Mouse (Mus musculus) heart, embryonic 11.5 days (tissue): ENCODE data around the gene Crybb2. TPM values are rescaled to one million over a fixed set of nuclear protein-coding genes. Genes with fewer than 3 reads are reported as not detected.

Experiments
- ATAC-seq: fragments of 200-750 bp; cut with Nextera tagmentation; replicated peaks from 2 replicates; pipeline ENCODE4 v1.8.0; 2017; ENCODE audit warnings: moderate library complexity; ENCODE audit not compliant: insufficient number of reproducible peaks, low FRiP score, low TSS enrichment
- H3K27ac ChIP-seq: fragments of 300-500 bp; sonication (generic); 2 replicates; pipeline ENCODE4 v1.5.1; 2014; ENCODE audit warnings: mild to moderate bottlenecking, low read depth, low read length
- H3K27me3 ChIP-seq: fragments of 300-500 bp; sonication (generic); 2 replicates; pipeline ENCODE4 v1.6.1; 2014; ENCODE audit warnings: mild to moderate bottlenecking, low read length, mixed read lengths; ENCODE audit not compliant: control insufficient read depth, insufficient read depth
- H3K36me3 ChIP-seq: fragments of 300-500 bp; sonication (generic); 2 replicates; pipeline ENCODE4 v1.6.1; 2014; ENCODE audit warnings: mild to moderate bottlenecking, low read length, moderate library complexity, mixed read lengths; ENCODE audit not compliant: control insufficient read depth, insufficient read depth
- H3K4me1 ChIP-seq: fragments of 300-500 bp; sonication (generic); 2 replicates; pipeline ENCODE4 v1.6.1; 2014; ENCODE audit warnings: low read length; ENCODE audit not compliant: control insufficient read depth, insufficient read depth
- H3K4me2 ChIP-seq: fragments of 300-500 bp; sonication (generic); 2 replicates; pipeline ENCODE4 v1.6.1; 2014; ENCODE audit warnings: mild to moderate bottlenecking, moderate library complexity
- H3K4me3 ChIP-seq: fragments of 300-500 bp; sonication (generic); 2 replicates; pipeline ENCODE4 v1.5.1; 2014; ENCODE audit warnings: low read depth, low read length
- H3K9ac ChIP-seq: fragments of 300-500 bp; sonication (generic); 2 replicates; pipeline ENCODE4 v1.6.1; 2014; ENCODE audit warnings: mild to moderate bottlenecking, low read depth, low read length, moderate library complexity
- H3K9me3 ChIP-seq: fragments of 300-500 bp; sonication (generic); replicated peaks from 2 replicates; pipeline ENCODE4 v1.6.1; 2016; ENCODE audit warnings: low read length; ENCODE audit not compliant: control insufficient read depth
- WGBS: fragments of 180-500 bp; shearing (Covaris S2); extraction: QIAGEN DNeasy Blood & Tissue Kit; methylation state at CpG from one replicate; pipeline ENCODE4 v1.1.7; 2014; ENCODE audit not compliant: insufficient replicate concordance; 5-methylcytosine and 5-hydroxymethylcytosine counted together
- polyA plus RNA-seq: library from polyadenylated mRNA; unstranded; fragments of >200 nt; fragmentation: Nextera tagmentation; extraction: Ambion mirVana; gene quantifications from 2 replicates; pipeline ENCODE4 v1.2.1, GENCODE M21; 2014

Gene Crybb2
- polyA plus RNA-seq, 1 experiment from 2014 or later = not detected

DNA sequence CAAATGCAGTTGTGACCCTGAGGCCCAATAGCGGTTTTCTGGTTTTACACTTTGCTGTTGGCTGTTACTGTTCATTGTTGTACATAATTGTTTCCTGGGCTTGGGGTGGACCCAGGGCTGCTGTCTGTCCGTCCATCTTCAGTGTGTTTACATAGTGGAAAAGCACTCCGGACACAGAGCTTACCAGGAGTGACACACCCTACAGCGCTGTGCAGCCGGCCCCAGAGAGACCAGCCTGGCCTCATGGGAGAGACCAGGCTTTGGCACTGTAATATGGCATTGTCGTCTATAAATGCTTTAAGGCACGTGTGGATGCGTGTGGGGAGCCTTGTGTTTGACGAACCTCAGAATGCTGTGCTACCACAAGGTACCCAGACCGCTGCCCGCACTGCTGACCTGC, 30.5 kb upstream of the Crybb2 start:
- H3K9me3 ChIP-seq = no peaks in the 10 kb centered on the region
- peaks cover 12% of the 10 kb centered on the region for H3K4me1 ChIP-seq
- H3K27ac ChIP-seq = no peak overlapping the region
- no peaks in the 10 kb centered on the region for H3K27me3 ChIP-seq
- H3K4me3 ChIP-seq = no peak overlapping the region
- H3K4me2 ChIP-seq = no peak overlapping the region
- ATAC-seq = no peak
- H3K9ac ChIP-seq = no peak overlapping the region
- H3K36me3 ChIP-seq = peaks cover 2% of the 10 kb centered on the region; the same call in 1 of the 2 replicates
- 80% methylated on average over 11 of the region's 11 CpGs for WGBS

GRCm38 (mm10) chr5:113099546-113099945, 29.6 kb upstream of the Crybb2 start:
- no peak overlapping the region for H3K9ac ChIP-seq
- no peaks in the 10 kb centered on the region for H3K9me3 ChIP-seq
- 11% methylated on average over 1 of the region's 1 CpGs for WGBS
- no peak overlapping the region for H3K4me3 ChIP-seq
- H3K36me3 ChIP-seq = peaks cover 2% of the 10 kb centered on the region; the same call in 1 of the 2 replicates
- no peak overlapping the region for H3K4me2 ChIP-seq
- H3K27me3 ChIP-seq = no peaks in the 10 kb centered on the region
- no peak for ATAC-seq
- H3K27ac ChIP-seq = no peak overlapping the region
- peaks cover 12% of the 10 kb centered on the region for H3K4me1 ChIP-seq

DNA sequence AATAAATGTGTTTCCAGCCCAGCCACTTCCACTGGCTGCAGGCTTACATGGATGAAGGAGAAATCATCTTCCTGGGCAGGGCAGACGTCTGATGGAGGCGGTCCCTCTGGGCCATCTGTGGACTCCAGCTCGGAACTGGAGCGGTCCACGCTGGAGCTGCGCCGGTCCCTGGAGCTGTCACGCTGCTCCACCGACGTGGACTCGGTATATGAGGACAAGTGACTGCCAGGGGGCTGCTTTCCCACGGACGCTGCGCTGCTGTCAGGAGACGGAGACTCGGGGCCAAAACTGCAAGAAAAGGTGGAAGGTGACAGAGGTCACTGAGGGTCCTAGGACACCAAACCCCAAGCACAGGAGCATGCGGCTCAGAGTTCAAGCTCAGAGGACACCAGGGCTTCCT, 27.6 kb upstream of the Crybb2 start:
- no peak for ATAC-seq
- Histone ChIP-seq H3K4me3 (no peak overlapping the region), H3K27ac (no peak overlapping the region), H3K4me1 (peaks cover 6% of the 10 kb centered on the region; the same call in 1 of the 2 replicates), H3K27me3 (no peaks in the 10 kb centered on the region), H3K36me3 (peaks cover 9% of the 10 kb centered on the region), H3K4me2 (no peak overlapping the region), H3K9ac (no peak overlapping the region), H3K9me3 (no peaks in the 10 kb centered on the region)
- WGBS = 90% methylated on average over 17 of the region's 17 CpGs

DNA sequence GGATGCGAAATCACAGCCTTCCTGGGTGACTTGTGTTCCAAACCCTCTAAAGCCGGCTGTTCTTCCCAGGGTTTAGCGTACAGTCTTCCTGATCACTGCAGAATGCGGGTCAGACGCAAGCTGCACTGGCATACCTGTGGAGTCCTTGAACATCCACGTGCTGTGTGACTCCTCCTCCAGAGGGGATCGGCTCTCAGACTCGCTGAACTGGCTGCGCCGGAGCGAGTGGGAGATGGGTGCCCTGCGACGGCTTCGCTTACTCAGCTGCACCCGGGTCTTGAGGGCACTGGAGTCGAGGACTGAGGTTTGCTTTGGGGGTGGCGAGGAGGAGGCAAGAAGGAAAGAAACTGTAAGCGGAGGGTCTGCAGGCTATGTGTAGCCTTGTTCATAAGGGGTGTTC, 25.5 kb upstream of the Crybb2 start:
- H3K36me3 ChIP-seq = peaks cover 21% of the 10 kb centered on the region
- no peak for ATAC-seq
- H3K27me3 ChIP-seq = no peaks in the 10 kb centered on the region
- H3K4me2 ChIP-seq = no peak overlapping the region
- no peak overlapping the region for H3K4me3 ChIP-seq
- no peaks in the 10 kb centered on the region for H3K4me1 ChIP-seq
- H3K27ac ChIP-seq = no peak overlapping the region
- 88% methylated on average over 18 of the region's 18 CpGs for WGBS
- no peaks in the 10 kb centered on the region for H3K9me3 ChIP-seq
- no peak overlapping the region for H3K9ac ChIP-seq

- 69% methylated on average over 7 of the region's 7 CpGs for WGBS
- no peaks in the 10 kb centered on the region for H3K4me1 ChIP-seq
- no peak for ATAC-seq
- H3K9me3 ChIP-seq = no peaks in the 10 kb centered on the region
- H3K27me3 ChIP-seq = no peaks in the 10 kb centered on the region
- H3K9ac ChIP-seq = no peak overlapping the region
- H3K4me3 ChIP-seq = no peak overlapping the region
- peaks cover 23% of the 10 kb centered on the region for H3K36me3 ChIP-seq
- H3K4me2 ChIP-seq = no peak overlapping the region
- H3K27ac ChIP-seq = no peak overlapping the region
Measured at GRCm38 (mm10) chr5:113092406-113092805, 22.5 kb upstream of the Crybb2 start.

GRCm38 (mm10) chr5:113091162-113091561, 21.2 kb upstream of the Crybb2 start:
- Histone ChIP-seq H3K9me3 (no peaks in the 10 kb centered on the region), H3K36me3 (peaks cover 22% of the 10 kb centered on the region), H3K27ac (no peak overlapping the region), H3K9ac (no peak overlapping the region), H3K4me2 (no peak overlapping the region), H3K27me3 (no peaks in the 10 kb centered on the region), H3K4me1 (no peaks in the 10 kb centered on the region), H3K4me3 (no peak overlapping the region)
- no peak for ATAC-seq
- WGBS = 61% methylated on average over 5 of the region's 5 CpGs

DNA sequence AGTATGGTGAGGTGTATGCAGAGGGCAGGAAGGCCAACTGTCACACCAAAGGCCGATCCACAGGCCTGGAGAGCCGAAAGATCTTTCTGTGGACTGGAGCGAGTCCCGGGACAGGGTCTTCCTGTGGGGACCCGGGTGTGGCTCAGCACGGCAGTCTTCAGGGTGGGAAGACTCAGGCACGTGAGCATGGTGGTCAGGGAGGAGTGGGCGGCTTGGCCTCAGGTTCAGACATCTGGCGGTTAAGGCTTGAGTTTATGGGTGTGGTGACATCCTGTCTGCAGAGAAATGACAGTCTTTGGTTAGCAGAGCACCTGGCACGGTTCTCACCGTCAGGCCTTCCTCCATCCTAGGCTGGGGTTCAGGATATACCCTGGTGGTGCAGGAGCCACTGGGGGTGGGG, 20.8 kb upstream of the Crybb2 start:
- WGBS = 86% methylated on average over 11 of the region's 11 CpGs
- H3K9ac ChIP-seq = no peak overlapping the region
- ATAC-seq = no peak
- H3K9me3 ChIP-seq = no peaks in the 10 kb centered on the region
- H3K27ac ChIP-seq = no peak overlapping the region
- H3K4me2 ChIP-seq = no peak overlapping the region
- H3K4me1 ChIP-seq = no peaks in the 10 kb centered on the region
- no peaks in the 10 kb centered on the region for H3K27me3 ChIP-seq
- H3K4me3 ChIP-seq = no peak overlapping the region
- H3K36me3 ChIP-seq = peaks cover 21% of the 10 kb centered on the region

DNA sequence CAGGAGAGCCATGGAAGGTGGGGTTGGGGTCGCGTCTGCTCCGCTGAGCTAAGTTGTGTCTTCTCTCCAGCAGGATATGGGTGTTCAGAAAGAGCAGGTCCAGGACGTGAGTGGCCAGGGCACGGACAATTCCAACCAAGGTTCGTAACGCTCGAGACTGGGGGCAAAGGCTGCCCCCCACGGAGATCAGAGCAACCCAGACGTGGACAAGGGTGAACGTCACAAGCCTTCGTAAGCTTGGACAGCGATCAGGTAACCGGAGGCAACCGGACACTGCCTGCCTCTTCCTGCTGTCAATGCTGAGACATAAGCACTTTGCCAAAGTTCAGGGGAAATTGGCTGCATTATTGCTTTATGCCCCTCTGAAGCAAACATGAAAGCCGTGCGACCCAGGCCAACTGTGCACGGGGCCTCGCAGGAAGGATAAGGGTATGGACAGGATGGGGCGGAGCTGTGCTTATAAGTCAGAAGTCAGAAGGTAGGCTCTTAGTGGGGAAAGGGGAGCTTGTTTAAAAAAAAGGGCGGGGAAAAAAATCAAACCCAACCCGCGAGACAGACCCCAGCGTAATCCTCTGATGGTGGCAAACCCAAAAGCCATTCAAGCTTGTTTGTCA, 20.3 kb upstream of the Crybb2 start:
- Histone ChIP-seq H3K9ac (no peak overlapping the region), H3K27me3 (no peaks in the 10 kb centered on the region), H3K9me3 (no peaks in the 10 kb centered on the region), H3K27ac (no peak overlapping the region), H3K36me3 (peaks cover 21% of the 10 kb centered on the region), H3K4me2 (no peak overlapping the region), H3K4me1 (no peaks in the 10 kb centered on the region), H3K4me3 (no peak overlapping the region)
- 85% methylated on average over 24 of the region's 24 CpGs for WGBS
- no peak for ATAC-seq

GRCm38 (mm10) chr5:113087465-113087864, 17.5 kb upstream of the Crybb2 start:
- Histone ChIP-seq H3K9ac (no peak overlapping the region), H3K27ac (no peak overlapping the region), H3K27me3 (no peaks in the 10 kb centered on the region), H3K4me3 (no peak overlapping the region), H3K4me1 (peaks cover 4% of the 10 kb centered on the region; the same call in 1 of the 2 replicates), H3K4me2 (no peak overlapping the region), H3K36me3 (peaks cover 14% of the 10 kb centered on the region), H3K9me3 (no peaks in the 10 kb centered on the region)
- ATAC-seq = no peak
- 66% methylated on average over 2 of the region's 2 CpGs for WGBS
